Mouse (Mus musculus) mouse embryonic stem cell (cell line): ENCODE results near the gene Lonp1.

Experiments used
- in situ Hi-C, 2 experiments: fragments of 300-500 bp; cut with MboI; formaldehyde crosslinking; loops; 1 replicate in 1 of 2; 3 replicates in 1 of 2; pipeline ENCODE4 v1.14.3; 2019 to 2020; ENCODE audit warnings: low sequenced_read_pairs in 2 of 2, low pct_unique_long_range_greater_than_20kb in 1 of 2, mixed read lengths in 1 of 2; ENCODE audit not compliant: unreplicated experiment in 1 of 2

Gene Lonp1

DNA sequence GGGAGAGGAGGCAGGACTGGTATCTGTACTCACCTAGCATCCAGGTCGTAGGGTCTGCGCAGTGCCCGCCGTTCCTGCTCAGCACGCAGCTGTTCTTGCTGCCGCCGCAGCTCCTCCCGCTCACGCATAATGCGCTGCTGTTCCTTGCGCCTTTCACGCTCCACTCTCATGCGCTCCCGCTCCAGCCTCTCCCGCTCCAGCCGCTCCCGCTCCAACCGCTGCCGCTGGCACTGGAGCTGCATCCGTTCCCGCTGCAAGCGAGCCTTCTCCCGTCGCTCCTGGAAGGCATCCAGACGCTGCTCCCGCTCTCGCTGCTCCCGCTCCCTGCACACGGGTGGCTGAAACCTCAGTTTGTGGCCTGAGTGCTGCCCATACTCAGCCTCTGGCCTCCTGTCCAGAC lies 60.4 kb downstream of the Lonp1 start:
- in situ Hi-C loops: no loop called here
